Mouse (Mus musculus) small intestine, adult 2 months (tissue): ENCODE results near the gene Cdk14.

Source experiments
- CTCF ChIP-seq: fragments of 200-500 bp; IDR thresholded peaks from 2 replicates; pipeline ENCODE4 v1.5.1; 2012; ENCODE audit warnings: low read depth, mild to moderate bottlenecking, control low read depth, inconsistent platforms, low read length, moderate library complexity, mixed read lengths; ENCODE audit not compliant: insufficient replicate concordance, insufficient read length; ENCODE audit errors: extremely low read depth
- POLR2A ChIP-seq: fragments of 200-500 bp; IDR thresholded peaks from 2 replicates; pipeline ENCODE4 v1.6.1; 2012; ENCODE audit warnings: low read depth, mild to moderate bottlenecking, control low read depth, inconsistent platforms, low read length, moderate library complexity

GRCm38 (mm10) chr5:4801096-4801850, 618.8 kb downstream of the Cdk14 start:
- TF ChIP-seq POLR2A (no peak), CTCF (no peak)
